Mouse (Mus musculus) heart, adult 2 months (tissue): ENCODE measurements around the gene Mfsd4b2.

ENCODE experiments used
- CTCF ChIP-seq: fragments of 200-600 bp; IDR thresholded peaks from 2 replicates; pipeline ENCODE4 v1.8.1; 2022; ENCODE audit warnings: antibody characterized with exemption, mild to moderate bottlenecking, moderate library complexity
- POLR2A ChIP-seq: fragments of 200-500 bp; IDR thresholded peaks from 2 replicates; pipeline ENCODE4 v1.6.1; 2011; ENCODE audit warnings: mild to moderate bottlenecking, low read depth, low read length, control low read depth; ENCODE audit not compliant: insufficient read depth

DNA sequence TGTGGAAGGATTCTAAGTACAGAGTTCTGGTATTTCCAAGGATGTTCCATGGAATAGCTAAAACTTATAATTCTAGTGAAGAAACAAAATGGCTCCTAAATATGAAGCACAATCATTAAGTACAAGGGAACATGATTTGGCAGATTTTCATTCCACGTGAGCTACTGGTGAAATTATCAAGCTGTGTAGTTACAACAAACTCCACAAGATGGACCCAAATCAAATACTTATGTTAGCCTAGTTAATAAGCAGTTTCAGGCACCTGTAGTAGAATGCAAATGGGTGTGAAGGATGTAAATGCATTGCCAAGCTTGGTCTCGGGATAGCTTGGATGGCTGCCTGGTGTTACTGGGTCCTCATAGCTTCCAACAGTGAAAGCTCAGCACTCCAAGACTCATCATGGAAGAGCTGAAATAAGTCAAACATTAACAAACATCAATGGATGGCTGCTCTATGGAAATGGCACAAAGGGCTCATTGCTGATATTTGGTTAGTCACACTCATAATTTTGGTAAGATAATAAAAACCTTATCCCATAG, 29.7 kb upstream of the Mfsd4b2 start:
- TF ChIP-seq POLR2A: no peak
- TF ChIP-seq CTCF: 0 out of 2 replicates have a peak, but pooled peaks have one; percentile 3
